Mouse (Mus musculus) left cerebral cortex, postnatal 25 days (tissue): ENCODE measurements around the gene Pcsk5. TPM values are rescaled to one million over a fixed set of nuclear protein-coding genes. Genes with fewer than 3 reads are reported as not detected.
A peak's percentile ranks its signal among the peaks of the same experiment; 100 is the strongest.

Experiments used
- DNase-seq, 2 experiments: peaks; one replicate each; pipeline ENCODE4 v3.0.0; 2022; ENCODE audit warnings: low spot score in 2 of 2, mixed read lengths in 1 of 2
- intact Hi-C: fragments of 180-260 bp; cut with DNase I; formaldehyde crosslinking; loops from one replicate; pipeline ENCODE4 v1.15.1; 2025
- total RNA-seq, 2 experiments: library from RNA; stranded (reverse); gene quantifications; 2 replicates each; pipeline ENCODE4 v1.2.3; 2021

Gene Pcsk5
- total RNA-seq, 2 experiments from 2014 or later: 12.6 to 14.4 TPM

DNA sequence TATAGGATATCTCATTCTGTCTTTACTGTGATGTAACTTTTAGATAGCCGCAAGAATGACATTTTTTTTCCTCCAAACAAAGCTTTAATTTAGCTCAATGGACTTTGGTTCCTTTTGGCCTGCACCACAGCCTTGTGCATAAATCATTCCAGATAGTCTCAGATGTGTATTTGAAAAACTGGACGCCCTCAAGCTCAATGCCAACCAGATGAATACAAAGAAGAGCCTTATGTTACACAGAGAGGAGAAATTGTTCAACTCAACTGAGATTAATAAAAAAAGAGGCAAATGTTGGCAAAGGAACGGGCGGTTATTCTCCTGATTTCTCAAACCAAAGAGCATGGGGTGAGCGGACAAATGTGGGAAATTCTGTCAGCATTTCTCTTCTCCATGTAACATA is 75.8 kb downstream of the Pcsk5 start:
- no peak for DNase-seq
- intact Hi-C loops: loop anchor here (10.0 kb wide), 1 partner anchor 277 kb away; no protein-coding TSS in a partner anchor

DNA sequence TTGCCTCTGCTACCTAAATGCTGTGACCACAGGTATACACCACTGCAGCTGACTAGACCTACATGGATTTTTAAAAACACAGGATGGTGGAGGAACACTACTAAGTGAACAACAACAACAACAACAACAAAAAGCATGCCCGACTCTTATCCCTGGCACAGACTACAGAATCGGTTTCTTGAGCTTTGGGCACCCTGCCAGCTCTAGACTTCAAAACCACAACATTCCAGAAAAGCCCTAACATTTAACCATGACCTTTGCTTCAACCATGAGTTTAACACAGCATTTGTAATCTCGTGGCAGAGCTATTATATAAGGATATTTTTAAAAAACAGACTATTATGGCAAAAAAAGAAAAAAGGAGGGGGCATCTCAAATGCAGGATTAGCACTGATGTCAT is 84.6 kb downstream of the Pcsk5 start:
- intact Hi-C loops: no loop called here
- no peak for DNase-seq

- intact Hi-C loops: no loop called here
- DNase-seq: no peak
These were observed 89.1 kb downstream of the Pcsk5 start for GRCm38 (mm10) chr19:17748331-17748730.

GRCm38 (mm10) chr19:17745380-17745779 is 92.1 kb downstream of the Pcsk5 start:
- intact Hi-C loops: no loop called here

GRCm38 (mm10) chr19:17744474-17745069 is 92.9 kb downstream of the Pcsk5 start:
- intact Hi-C loops: no loop called here
- DNase-seq: no peak

More at GRCm38 (mm10) chr19:17745380-17745779, 92.1 kb downstream of the Pcsk5 start:
- DNase-seq: no peak

DNA sequence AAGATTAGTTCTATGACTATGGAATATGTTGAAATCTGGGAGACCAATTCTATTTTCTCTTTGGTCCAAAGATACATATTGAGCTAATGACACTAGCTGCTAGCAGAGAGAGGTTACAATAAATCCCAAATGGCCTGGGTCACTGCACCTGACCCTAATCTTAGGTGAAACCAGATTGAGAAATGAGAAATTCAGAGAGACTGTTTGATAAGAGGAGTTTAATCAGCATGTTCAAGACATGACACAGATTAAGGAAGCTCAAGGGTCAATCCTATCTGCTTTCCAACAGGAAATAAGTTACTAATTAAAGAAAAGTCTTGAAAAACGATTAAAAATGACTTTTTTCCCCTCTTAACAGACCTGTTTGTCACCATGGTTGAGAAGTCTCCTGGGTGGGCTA is 96.0 kb downstream of the Pcsk5 start:
- no peak for DNase-seq
- intact Hi-C loops: no loop called here

DNA sequence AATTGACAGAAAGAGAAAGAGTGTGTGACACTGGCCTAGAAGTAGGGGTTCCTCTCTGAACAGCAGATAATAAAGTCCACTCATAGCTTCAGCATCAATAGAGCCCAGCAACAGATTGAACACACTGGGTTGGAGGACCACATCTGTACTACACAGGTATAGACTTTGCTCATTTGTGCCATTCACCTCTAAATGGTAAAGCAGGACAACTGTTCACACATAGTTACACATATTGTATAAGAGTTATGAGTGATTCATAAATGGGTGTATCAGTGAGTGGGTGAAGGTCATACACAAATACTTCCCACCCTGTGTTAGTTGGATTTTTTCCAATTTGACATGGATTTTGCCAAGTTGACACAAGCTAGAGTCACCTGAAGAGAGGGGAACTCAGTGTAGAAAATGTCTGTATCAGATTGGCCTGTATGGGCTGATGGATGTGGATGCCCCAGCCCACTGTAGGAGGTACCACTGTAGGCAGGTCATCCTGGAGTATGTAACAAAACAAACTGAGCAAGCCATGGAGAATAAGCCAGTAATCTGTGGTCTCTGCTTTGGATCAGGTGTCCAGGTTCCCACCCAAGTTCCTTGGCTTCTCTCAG is 104.7 kb downstream of the Pcsk5 start:
- DNase-seq: no peak
- intact Hi-C loops: no loop called here

- peak in 1 of 2 experiments; percentile 34 for DNase-seq
- intact Hi-C loops: no loop called here
These were observed 120.4 kb downstream of the Pcsk5 start for GRCm38 (mm10) chr19:17717066-17717465.

GRCm38 (mm10) chr19:17715281-17715955 is 122.0 kb downstream of the Pcsk5 start:
- no peak for DNase-seq

GRCm38 (mm10) chr19:17691626-17692025 is 145.8 kb downstream of the Pcsk5 start:
- intact Hi-C loops: no loop called here
- no peak for DNase-seq

More at GRCm38 (mm10) chr19:17715281-17715955, 122.0 kb downstream of the Pcsk5 start:
- intact Hi-C loops: no loop called here

GRCm38 (mm10) chr19:17678371-17678770 is 159.1 kb downstream of the Pcsk5 start:
- intact Hi-C loops: no loop called here
- DNase-seq: peak; percentile 5 to 75

DNA sequence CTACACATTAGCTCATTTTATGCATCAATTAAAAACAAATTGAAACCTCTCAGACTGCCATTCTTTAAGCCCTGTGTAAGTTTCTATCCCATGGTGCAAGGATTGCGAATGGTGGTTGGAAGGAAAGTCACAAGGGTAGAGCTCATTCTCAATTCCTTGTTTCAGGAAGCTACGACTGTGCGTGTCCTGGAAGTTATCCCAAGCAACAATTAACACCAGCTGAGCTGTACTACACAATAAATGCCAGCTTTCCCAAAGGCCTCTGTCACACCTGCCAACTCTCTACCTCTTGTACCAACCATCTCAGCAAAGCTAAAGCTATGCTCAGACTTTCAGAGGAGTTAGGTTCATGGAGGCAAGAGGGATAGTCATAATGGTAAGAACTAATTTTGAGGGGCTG is 174.8 kb downstream of the Pcsk5 start:
- DNase-seq: no peak
- intact Hi-C loops: no loop called here

GRCm38 (mm10) chr19:17662271-17662670 is 175.2 kb downstream of the Pcsk5 start:
- intact Hi-C loops: no loop called here
- no peak for DNase-seq

GRCm38 (mm10) chr19:17659321-17659720 is 178.1 kb downstream of the Pcsk5 start:
- intact Hi-C loops: no loop called here

GRCm38 (mm10) chr19:17650831-17651502 is 186.5 kb downstream of the Pcsk5 start:
- no peak for DNase-seq
- intact Hi-C loops: no loop called here

More at GRCm38 (mm10) chr19:17659321-17659720, 178.1 kb downstream of the Pcsk5 start:
- DNase-seq: no peak

DNA sequence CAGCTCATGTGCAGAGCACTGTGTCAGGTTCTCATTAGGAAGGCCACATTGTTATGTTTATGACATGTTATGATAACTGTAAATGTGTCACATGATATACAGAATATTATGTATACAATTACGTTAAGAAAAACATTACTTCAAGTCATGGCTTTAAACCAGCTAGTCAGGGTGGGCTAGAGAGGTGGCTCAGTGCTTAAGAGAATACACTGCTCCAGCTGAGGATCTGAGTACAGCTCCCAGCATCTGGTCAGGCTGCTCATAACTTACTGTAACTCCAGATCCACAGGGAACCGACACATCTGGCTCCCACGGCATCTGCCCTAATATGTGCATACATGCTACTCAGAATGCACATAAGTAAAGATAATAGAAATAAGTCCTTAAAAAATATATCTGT is 187.5 kb downstream of the Pcsk5 start:
- DNase-seq: no peak
- intact Hi-C loops: no loop called here

GRCm38 (mm10) chr19:17643128-17643797 is 194.2 kb downstream of the Pcsk5 start:
- no peak for DNase-seq
- intact Hi-C loops: no loop called here

GRCm38 (mm10) chr19:17635984-17636383 is 201.4 kb downstream of the Pcsk5 start:
- intact Hi-C loops: no loop called here

DNA sequence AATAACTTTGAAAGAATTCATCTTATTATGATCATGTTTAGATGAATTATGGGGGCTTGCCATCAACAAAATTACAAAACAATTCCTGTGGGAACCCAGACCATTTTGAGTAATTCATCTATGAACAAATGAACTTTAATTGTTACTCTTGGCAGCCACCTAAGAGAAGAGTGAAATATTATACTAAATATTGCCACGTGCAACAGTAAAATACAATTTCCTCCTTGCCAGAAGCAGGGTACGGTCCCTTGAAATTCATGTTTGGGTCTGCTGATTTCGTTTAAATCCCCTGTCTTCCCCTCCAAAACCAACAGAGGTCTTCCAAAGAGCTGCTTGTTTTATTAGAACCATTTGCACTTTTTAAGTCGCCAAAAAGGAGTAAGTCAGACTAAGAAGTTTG is 221.8 kb downstream of the Pcsk5 start:
- DNase-seq: no peak
- intact Hi-C loops: no loop called here

More at GRCm38 (mm10) chr19:17635984-17636383, 201.4 kb downstream of the Pcsk5 start:
- no peak for DNase-seq

GRCm38 (mm10) chr19:17606510-17606909 is 230.9 kb downstream of the Pcsk5 start:
- no peak for DNase-seq
- intact Hi-C loops: no loop called here
